Mouse (Mus musculus): Measurements from ENCODE around the gene Rundc3a. TPM values are rescaled to one million over a fixed set of nuclear protein-coding genes. Genes with fewer than 3 reads are reported as not detected.

Gene Rundc3a
- 1.1 TPM in 1 of 2 replicates, not detected in the other for total RNA-seq (2017)

GRCm38 (mm10) chr11:102393238-102393634 lies at the start of gene Rundc3a:
Gene Rundc3a (plus strand): TSS chr11:102393403.
- peak; percentile 85 for ATAC-seq (replicated peaks; ENCODE audit: low read depth, poor library complexity, severe bottlenecking)

GRCm38 (mm10) chr11:102344458-102344857 lies 48.7 kb upstream of the Rundc3a start:
- ATAC-seq (replicated peaks; ENCODE audit: low read depth, poor library complexity, severe bottlenecking), result no peak

- ATAC-seq (replicated peaks; ENCODE audit: low read depth, poor library complexity, severe bottlenecking), result no peak
These were observed 46.3 kb upstream of the Rundc3a start for GRCm38 (mm10) chr11:102346926-102347325.

- no peak for ATAC-seq (replicated peaks; ENCODE audit: low read depth, poor library complexity, severe bottlenecking)
These were observed 45.5 kb upstream of the Rundc3a start for GRCm38 (mm10) chr11:102347683-102348082.

GRCm38 (mm10) chr11:102348101-102348585 lies 45.1 kb upstream of the Rundc3a start:
- ATAC-seq (replicated peaks; ENCODE audit: low read depth, poor library complexity, severe bottlenecking), result no peak

- no peak for ATAC-seq (replicated peaks; ENCODE audit: low read depth, poor library complexity, severe bottlenecking)
These were observed 44.4 kb upstream of the Rundc3a start for GRCm38 (mm10) chr11:102348771-102349170.

GRCm38 (mm10) chr11:102349189-102349954 lies 43.8 kb upstream of the Rundc3a start:
- ATAC-seq (replicated peaks; ENCODE audit: low read depth, poor library complexity, severe bottlenecking), result no peak

GRCm38 (mm10) chr11:102350416-102350815 lies 42.8 kb upstream of the Rundc3a start:
- no peak for ATAC-seq (replicated peaks; ENCODE audit: low read depth, poor library complexity, severe bottlenecking)

GRCm38 (mm10) chr11:102350981-102351523 lies 42.2 kb upstream of the Rundc3a start:
- ATAC-seq (replicated peaks; ENCODE audit: low read depth, poor library complexity, severe bottlenecking), result no peak

- no peak for ATAC-seq (replicated peaks; ENCODE audit: low read depth, poor library complexity, severe bottlenecking)
These were observed 40.8 kb upstream of the Rundc3a start for GRCm38 (mm10) chr11:102352378-102352777.

GRCm38 (mm10) chr11:102353021-102353431 lies 40.2 kb upstream of the Rundc3a start:
- ATAC-seq (replicated peaks; ENCODE audit: low read depth, poor library complexity, severe bottlenecking), result no peak

GRCm38 (mm10) chr11:102355501-102355900 lies 37.7 kb upstream of the Rundc3a start:
- no peak for ATAC-seq (replicated peaks; ENCODE audit: low read depth, poor library complexity, severe bottlenecking)

- ATAC-seq (replicated peaks; ENCODE audit: low read depth, poor library complexity, severe bottlenecking), result no peak
These were observed 37.0 kb upstream of the Rundc3a start for GRCm38 (mm10) chr11:102356190-102356589.

GRCm38 (mm10) chr11:102356636-102357350 lies 36.4 kb upstream of the Rundc3a start:
- ATAC-seq (replicated peaks; ENCODE audit: low read depth, poor library complexity, severe bottlenecking), result no peak

GRCm38 (mm10) chr11:102358365-102358764 lies 34.8 kb upstream of the Rundc3a start:
- no peak for ATAC-seq (replicated peaks; ENCODE audit: low read depth, poor library complexity, severe bottlenecking)

GRCm38 (mm10) chr11:102361776-102362495 lies 31.3 kb upstream of the Rundc3a start:
- no peak for ATAC-seq (replicated peaks; ENCODE audit: low read depth, poor library complexity, severe bottlenecking)

- peak; percentile 50; the same call in 1 of the 2 replicates for ATAC-seq (replicated peaks; ENCODE audit: low read depth, poor library complexity, severe bottlenecking)
These were observed 29.6 kb upstream of the Rundc3a start for GRCm38 (mm10) chr11:102363623-102364022.

GRCm38 (mm10) chr11:102364570-102365371 lies 28.4 kb upstream of the Rundc3a start:
- ATAC-seq (replicated peaks; ENCODE audit: low read depth, poor library complexity, severe bottlenecking), result no peak

GRCm38 (mm10) chr11:102365699-102366098 lies 27.5 kb upstream of the Rundc3a start:
- ATAC-seq (replicated peaks; ENCODE audit: low read depth, poor library complexity, severe bottlenecking), result no peak
